Mouse (Mus musculus) cortical plate, adult 2 months (tissue): ENCODE results near the gene Trpm3.
"Not testable (repeated sequence)": the region's sequence is repeated elsewhere in the genome, so short reads cannot be mapped to it uniquely, and the experiment has no call there.

Experiments used
- CTCF ChIP-seq: fragments of 200-500 bp; IDR thresholded peaks from 2 replicates; pipeline ENCODE4 v1.5.1; 2011; ENCODE audit warnings: mild to moderate bottlenecking, control low read depth, low read length; ENCODE audit not compliant: insufficient read depth; ENCODE audit errors: extremely low read depth
- POLR2A ChIP-seq: fragments of 200-500 bp; IDR thresholded peaks from 2 replicates; pipeline ENCODE4 v1.6.1; 2011; ENCODE audit warnings: mild to moderate bottlenecking, low read length, control low read depth; ENCODE audit not compliant: insufficient read depth; ENCODE audit errors: extremely low read depth

DNA sequence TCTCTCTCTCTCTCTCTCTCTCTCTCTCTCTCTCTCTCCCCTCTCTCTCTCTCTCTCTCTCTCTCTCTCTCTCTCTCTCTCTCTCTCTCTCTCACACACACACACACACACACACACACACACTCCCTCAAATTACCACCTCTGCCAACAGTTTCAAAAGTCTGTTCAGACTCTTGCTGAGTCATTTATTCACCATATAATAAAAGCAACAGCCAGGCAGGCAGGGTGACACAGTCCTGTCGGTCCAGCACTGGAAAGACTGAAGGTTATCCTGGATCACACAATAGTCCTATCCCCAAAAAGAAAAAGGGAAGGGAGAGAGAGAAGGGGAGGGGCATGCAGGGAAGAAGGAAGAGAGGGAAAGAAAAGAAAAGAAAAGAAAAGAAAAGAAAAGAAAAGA, 894.5 kb downstream of the Trpm3 start:
- TF ChIP-seq CTCF, POLR2A: not testable (repeated sequence)
